Mouse (Mus musculus): Measurements from ENCODE around the gene Scg3.
"Not testable (repeated sequence)": the region's sequence is repeated elsewhere in the genome, so short reads cannot be mapped to it uniquely, and the experiment has no call there.

The Scg3 gene

GRCm38 (mm10) chr9:75683426-75684191 lies at the start of gene Scg3:
Scg3 (minus strand) TSS chr9:75684056.
- peak; percentile 97 for DNase-seq

GRCm38 (mm10) chr9:75719952-75720687 lies 36.3 kb upstream of the Scg3 start:
- DNase-seq, result peak; percentile 67

- DNase-seq, result no peak
These were observed 35.6 kb upstream of the Scg3 start for GRCm38 (mm10) chr9:75719481-75719880.

GRCm38 (mm10) chr9:75684772-75685171 lies 916 bp upstream of the Scg3 start:
- no peak for DNase-seq

GRCm38 (mm10) chr9:75684292-75684691 lies 436 bp upstream of the Scg3 start:
- DNase-seq, result no peak

GRCm38 (mm10) chr9:75680606-75681005 lies 3.2 kb downstream of the Scg3 start:
- no peak for DNase-seq

GRCm38 (mm10) chr9:75679629-75680028 lies 4.2 kb downstream of the Scg3 start:
- DNase-seq, result no peak

- DNase-seq, result no peak
These were observed 5.5 kb downstream of the Scg3 start for GRCm38 (mm10) chr9:75678341-75678740.

- DNase-seq, result no peak
These were observed 7.6 kb downstream of the Scg3 start for GRCm38 (mm10) chr9:75676226-75676625.

GRCm38 (mm10) chr9:75672769-75673168 lies 11.1 kb downstream of the Scg3 start:
- DNase-seq, result no peak

GRCm38 (mm10) chr9:75666612-75667011 lies 17.2 kb downstream of the Scg3 start:
- no peak for DNase-seq

GRCm38 (mm10) chr9:75665364-75665763 lies 18.5 kb downstream of the Scg3 start:
- no peak for DNase-seq

- no peak for DNase-seq
These were observed 22.9 kb downstream of the Scg3 start for GRCm38 (mm10) chr9:75660917-75661316.

GRCm38 (mm10) chr9:75656456-75656855 lies 27.4 kb downstream of the Scg3 start:
- not testable (repeated sequence) for DNase-seq

- DNase-seq, result no peak
These were observed 29.6 kb downstream of the Scg3 start for GRCm38 (mm10) chr9:75653981-75654911.

GRCm38 (mm10) chr9:75645405-75645804 lies 38.5 kb downstream of the Scg3 start:
- DNase-seq, result no peak

GRCm38 (mm10) chr9:75634226-75634625 lies 49.6 kb downstream of the Scg3 start:
- no peak for DNase-seq

GRCm38 (mm10) chr9:75633603-75634002 lies 50.3 kb downstream of the Scg3 start:
- no peak for DNase-seq

GRCm38 (mm10) chr9:75632902-75633301 lies 51.0 kb downstream of the Scg3 start:
- no peak for DNase-seq

GRCm38 (mm10) chr9:75632111-75632510 lies 51.7 kb downstream of the Scg3 start:
- DNase-seq, result no peak

- no peak for DNase-seq
These were observed 52.9 kb downstream of the Scg3 start for GRCm38 (mm10) chr9:75630823-75631454.

GRCm38 (mm10) chr9:75626308-75626604 lies 57.6 kb downstream of the Scg3 start:
- no peak for DNase-seq
